20 mouse cellular contexts compared by ENCODE assay signal in genomic region chr6:100521615-100522398, GRCm38 (mm10).
A peak's percentile ranks its signal among the peaks of the same experiment; 100 is the strongest.
DNase-seq lines count a peak whose midpoint lies in the region; ATAC-seq lines count a peak whose summit lies in the region.
"Had no signal": no experiment of that assay in that cellular context is flagged by ENCODE, and none has a peak within 500 bp of the region (broad histone marks: within the 10 kb centered on the region; RNA-seq: fewer than 3 reads in every experiment).

No protein-coding gene starts in this region.

- no peak overlapping the region for H3K4me3 ChIP-seq in midbrain, embryonic 10.5 days
- no peak overlapping the region for H3K4me3 ChIP-seq in midbrain, embryonic 11.5 days (ENCODE audit: low read depth, low read length)
- H3K4me3 ChIP-seq: embryonic facial prominence, embryonic 12.5 days; forebrain, embryonic 15.5 days; hindbrain, embryonic 12.5 days had no signal

- H3K36me3 ChIP-seq in midbrain, embryonic 10.5 days: no peaks in the 10 kb centered on the region
- H3K36me3 ChIP-seq in midbrain, embryonic 11.5 days (ENCODE audit: control insufficient read depth, insufficient read depth, low read length): no peaks in the 10 kb centered on the region
- H3K36me3 ChIP-seq: embryonic facial prominence, embryonic 12.5 days; forebrain, embryonic 15.5 days; G1E; hindbrain, embryonic 12.5 days had no signal

- H3K9ac ChIP-seq in midbrain, embryonic 11.5 days (ENCODE audit: low read length): no peak overlapping the region
- H3K9ac ChIP-seq: embryonic facial prominence, embryonic 12.5 days; forebrain, embryonic 15.5 days; hindbrain, embryonic 12.5 days had no signal

- peak overlapping the region; percentile 38; the same call in 1 of the 2 replicates for H3K27ac ChIP-seq in midbrain, embryonic 10.5 days (replicated peaks)
- H3K27ac ChIP-seq in midbrain, embryonic 11.5 days (ENCODE audit: low read depth, low read length): no peak overlapping the region
- H3K27ac ChIP-seq: embryonic facial prominence, embryonic 12.5 days; forebrain, embryonic 15.5 days; hindbrain, embryonic 12.5 days had no signal

- 59% methylated on average over 2 of the region's 2 CpGs for WGBS in midbrain, embryonic 10.5 days
- 57% methylated on average over 2 of the region's 2 CpGs for WGBS in midbrain, embryonic 11.5 days

- ATAC-seq in midbrain, embryonic 11.5 days (ENCODE audit: low FRiP score): no peak
- 0 out of 2 replicates have a peak, but pooled peaks have one; percentile 34 for ATAC-seq in common myeloid progenitor, adult 5-6 weeks (replicated peaks; ENCODE audit: low read depth, poor library complexity, severe bottlenecking)
- ATAC-seq in megakaryocyte progenitor cell, adult 5-6 weeks (replicated peaks; ENCODE audit: poor library complexity): peak; percentile 55
- ATAC-seq: activated CD4-positive, CD25-positive, alpha-beta regulatory T cell, adult 4 months; forebrain, embryonic 15.5 days; intestine, embryonic 16.5 days had no signal

- no peaks in the 10 kb centered on the region for H3K9me3 ChIP-seq in midbrain, embryonic 10.5 days (replicated peaks)
- no peaks in the 10 kb centered on the region for H3K9me3 ChIP-seq in midbrain, embryonic 11.5 days (ENCODE audit: control insufficient read depth, low read length)
- H3K9me3 ChIP-seq: embryonic facial prominence, embryonic 12.5 days; forebrain, embryonic 15.5 days; hindbrain, embryonic 12.5 days had no signal

- peaks cover 54% of the 10 kb centered on the region for H3K4me1 ChIP-seq in midbrain, embryonic 10.5 days
- peaks cover 12% of the 10 kb centered on the region for H3K4me1 ChIP-seq in midbrain, embryonic 11.5 days (ENCODE audit: control insufficient read depth, insufficient read depth, low read length)

- no peak overlapping the region for H3K4me2 ChIP-seq in midbrain, embryonic 11.5 days
- H3K4me2 ChIP-seq: embryonic facial prominence, embryonic 12.5 days; forebrain, embryonic 15.5 days; hindbrain, embryonic 12.5 days had no signal

- DNase-seq in midbrain, embryonic 10.5 days (ENCODE audit: low spot score): no peak
- DNase-seq in midbrain, embryonic 11.5 days (ENCODE audit: low spot score, missing footprints): no peak
- peak; percentile 46 for DNase-seq in right cerebral cortex, postnatal 4 days
- DNase-seq in right cerebral cortex, adult 2 months (ENCODE audit: low spot score in 2 of 2): no peak
- DNase-seq in heart, postnatal 4 days: no peak
- no peak for DNase-seq in heart, postnatal 10 days
- DNase-seq: adrenal gland, postnatal 14 days; cerebellum, adult 2 months; cerebellum, postnatal 10 days; embryo, embryonic 11 days; gastrocnemius, postnatal 14 days; heart, postnatal 14 days had no signal

- intact Hi-C loops in heart, postnatal 10 days (cut with DNase I): loop anchor here (10.0 kb wide), 1 partner anchor 357 kb away; no protein-coding TSS in a partner anchor

- H3K27me3 ChIP-seq in midbrain, embryonic 10.5 days (ENCODE audit: low read depth, poor library complexity, severe bottlenecking): peaks cover 97% of the 10 kb centered on the region
- H3K27me3 ChIP-seq in midbrain, embryonic 11.5 days (ENCODE audit: control insufficient read depth, insufficient read depth, low read length): no peaks in the 10 kb centered on the region
- H3K27me3 ChIP-seq: forebrain, embryonic 15.5 days had no signal
